Mouse (Mus musculus) spleen, postnatal 36 days (tissue): Measurements from ENCODE around the gene Ryr1.
A peak's percentile ranks its signal among the peaks of the same experiment; 100 is the strongest.
"Not testable (repeated sequence)": the region's sequence is repeated elsewhere in the genome, so short reads cannot be mapped to it uniquely, and the experiment has no call there.

Experiments
- DNase-seq, 2 experiments: peaks; one replicate each; pipeline ENCODE4 v3.0.0; 2022; ENCODE audit warnings: low spot score in 2 of 2, mixed read lengths in 1 of 2

The Ryr1 gene

DNA sequence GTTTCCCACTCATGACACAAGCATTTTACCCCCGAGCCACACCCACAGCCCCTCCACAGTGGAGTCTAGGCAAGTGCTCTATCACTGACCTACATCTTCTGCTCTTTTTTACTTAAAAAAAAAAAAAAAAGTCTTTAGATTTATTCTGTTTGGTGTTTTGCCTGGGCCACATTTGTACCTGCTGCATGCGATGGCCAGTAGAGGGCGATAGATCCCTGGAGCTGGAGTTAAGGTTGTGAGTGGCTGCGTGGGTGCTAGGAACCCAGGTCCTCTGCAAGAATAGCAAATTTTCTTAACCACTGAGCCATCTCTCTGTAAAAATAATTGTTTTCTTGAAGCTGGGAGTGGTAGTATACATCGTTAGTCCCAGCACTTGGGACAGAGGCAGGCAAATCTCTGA is 133.4 kb downstream of the Ryr1 start:
- no peak for DNase-seq

DNA sequence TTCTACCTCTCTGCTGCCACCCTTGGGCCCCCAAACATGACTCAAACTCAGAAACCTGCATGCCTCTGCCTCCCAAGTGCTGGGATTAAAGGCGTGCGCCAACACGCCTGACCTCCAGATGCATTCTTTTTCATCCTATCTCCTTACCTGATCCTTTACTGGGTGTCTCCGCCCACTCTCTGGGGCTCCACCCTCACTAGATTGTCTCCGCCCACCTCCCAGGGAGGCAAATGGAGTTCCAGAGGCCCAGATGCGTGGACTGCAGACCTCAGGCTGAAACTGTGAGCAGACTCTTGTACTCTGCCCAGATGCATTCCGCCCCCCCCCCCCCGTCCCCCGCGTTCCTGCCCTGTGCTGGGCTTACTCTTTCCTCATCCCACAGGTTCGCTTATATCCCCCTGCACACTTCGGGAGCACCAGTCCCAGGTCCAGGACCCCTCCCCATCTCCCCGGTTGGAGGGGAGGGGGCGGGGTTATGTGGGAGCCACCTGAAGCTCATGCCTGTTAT is 134.2 kb downstream of the Ryr1 start:
- no peak for DNase-seq

- no peak for DNase-seq
Measured at GRCm38 (mm10) chr7:28985207-28985606, 139.8 kb downstream of the Ryr1 start.

GRCm38 (mm10) chr7:28984452-28984851 is 140.5 kb downstream of the Ryr1 start:
- no peak for DNase-seq

DNA sequence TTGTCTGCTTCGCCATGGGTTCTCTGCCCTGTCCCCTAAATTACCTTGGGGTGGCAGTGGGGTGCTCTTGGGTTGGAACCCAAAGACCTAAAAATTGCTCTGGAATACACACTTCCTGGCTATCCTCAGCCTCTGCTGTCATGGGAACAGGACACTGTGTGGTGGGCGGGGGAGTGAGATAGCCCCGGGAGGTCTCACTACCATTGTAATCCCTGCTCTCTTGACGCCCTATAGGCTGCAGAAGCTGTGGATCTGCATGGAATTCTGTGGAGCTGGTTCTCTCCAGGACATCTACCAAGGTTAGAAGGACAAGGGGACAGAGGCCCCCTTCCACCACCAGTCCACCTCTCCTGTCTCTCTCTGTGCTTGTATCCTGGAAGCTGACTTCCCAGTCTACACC is 141.1 kb downstream of the Ryr1 start:
- DNase-seq = no peak

DNA sequence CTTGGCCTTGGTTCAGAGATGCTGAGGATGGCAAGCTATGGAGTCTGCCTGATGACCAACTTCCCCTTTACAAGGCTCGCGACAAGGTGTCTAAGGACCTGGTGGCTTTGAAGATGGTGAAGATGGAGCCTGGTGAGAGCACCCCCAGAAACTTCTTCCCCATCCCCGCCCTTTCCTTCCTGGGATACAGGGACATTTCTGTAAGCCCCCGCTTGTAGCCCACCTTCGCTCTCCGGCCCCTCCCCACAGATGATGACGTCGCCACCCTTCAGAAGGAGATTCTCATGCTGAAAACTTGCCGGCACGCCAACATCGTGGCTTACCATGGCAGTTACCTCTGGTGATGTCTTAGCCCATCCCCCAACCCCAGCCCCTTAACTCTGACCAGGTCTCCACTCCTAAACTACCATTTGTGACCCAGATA is 141.8 kb downstream of the Ryr1 start:
- peak; percentile 47 to 61 for DNase-seq

DNA sequence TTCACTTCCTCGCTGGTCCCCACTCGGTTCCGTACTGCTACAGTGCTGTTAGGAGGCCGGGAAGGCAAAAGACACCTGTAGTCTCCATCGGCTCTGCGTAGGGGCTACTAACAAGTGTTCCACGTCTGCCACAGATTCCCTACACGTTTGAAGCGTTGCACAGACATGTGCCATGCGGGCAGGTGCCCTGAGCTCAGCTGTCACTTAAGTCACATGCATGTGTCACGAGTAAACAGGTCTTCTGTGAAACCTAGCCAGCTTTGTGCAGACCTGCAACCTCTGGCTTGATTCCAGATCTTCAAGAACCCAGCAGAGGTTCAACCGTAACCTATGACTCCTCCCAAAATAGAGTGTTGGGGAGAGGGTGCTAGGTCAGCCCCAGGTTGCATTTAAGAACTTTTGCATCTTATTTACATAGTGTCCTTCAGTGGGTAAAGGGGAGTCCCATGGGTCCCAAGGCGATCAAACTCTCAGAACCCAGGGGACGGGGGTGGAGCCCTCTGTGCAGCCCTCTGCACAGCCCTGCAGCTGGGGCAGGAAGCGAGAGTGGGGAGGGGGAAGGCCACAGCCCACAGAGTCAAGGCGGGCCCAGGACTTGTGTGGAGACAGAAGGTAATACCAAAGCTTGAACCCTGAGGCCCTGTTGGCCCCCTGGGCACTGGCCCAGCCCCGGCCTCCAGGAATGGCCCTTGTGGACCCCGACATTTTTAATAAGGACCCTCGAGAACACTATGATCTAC is 142.5 kb downstream of the Ryr1 start:
- peak; percentile 96 to 97 for DNase-seq

- peak; percentile 97 to 99 for DNase-seq
Measured at GRCm38 (mm10) chr7:28981651-28982273, 143.2 kb downstream of the Ryr1 start, which contains the start of the genes Eif3k and Map4k1. Eif3k (minus strand) TSS chr7:28981864. Map4k1 (plus strand) TSS chr7:28982050.

DNA sequence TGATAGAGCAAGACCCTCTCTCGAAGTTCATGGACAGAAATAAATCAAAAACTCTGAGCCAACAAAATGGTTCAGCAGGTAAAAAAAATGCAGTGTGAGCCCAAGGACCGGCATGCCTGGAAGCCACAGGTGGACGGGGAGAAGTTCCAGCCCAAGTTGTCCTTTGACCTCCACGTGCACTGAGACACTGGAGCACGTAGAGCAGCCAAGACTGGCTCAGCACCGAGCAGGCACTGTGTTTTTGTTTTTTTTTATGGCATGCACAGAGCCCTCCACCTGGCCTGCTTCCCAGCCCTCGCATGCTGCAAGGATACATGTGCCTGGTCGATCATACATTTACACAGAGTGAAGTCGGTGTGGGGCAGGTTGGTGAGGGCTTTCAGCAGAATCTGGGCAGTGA is 147.4 kb downstream of the Ryr1 start:
- no peak for DNase-seq

- DNase-seq = no peak
Measured at GRCm38 (mm10) chr7:28973025-28973424, 152.0 kb downstream of the Ryr1 start.

GRCm38 (mm10) chr7:28972542-28972985 is 152.4 kb downstream of the Ryr1 start:
- peak; percentile 66 to 77 for DNase-seq

- no peak for DNase-seq
Measured at GRCm38 (mm10) chr7:28971770-28972269, 153.2 kb downstream of the Ryr1 start.

DNA sequence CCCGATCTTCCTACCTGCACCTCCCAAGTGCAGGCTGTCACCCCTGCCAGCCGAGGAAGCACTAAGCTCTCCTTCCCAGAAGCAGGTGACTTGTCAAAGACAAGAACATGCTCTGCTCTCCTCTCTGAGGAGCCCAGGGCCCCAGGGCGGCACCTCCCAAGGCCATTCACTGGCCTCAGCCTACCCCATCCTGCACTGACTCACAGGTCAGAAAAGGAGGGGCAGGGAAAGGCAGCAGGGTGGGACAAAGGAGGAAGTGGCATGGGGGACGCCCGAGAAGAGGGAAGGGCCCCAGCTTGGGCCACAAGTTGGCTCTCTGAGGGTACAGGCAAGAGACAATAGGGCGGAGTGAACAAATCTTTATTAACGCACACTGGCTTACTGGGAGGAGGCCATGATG is 153.9 kb downstream of the Ryr1 start:
- no peak for DNase-seq

- no peak for DNase-seq
Measured at GRCm38 (mm10) chr7:28969672-28970394, 155.1 kb downstream of the Ryr1 start.

GRCm38 (mm10) chr7:28969271-28969670 is 155.7 kb downstream of the Ryr1 start:
- DNase-seq = no peak

DNA sequence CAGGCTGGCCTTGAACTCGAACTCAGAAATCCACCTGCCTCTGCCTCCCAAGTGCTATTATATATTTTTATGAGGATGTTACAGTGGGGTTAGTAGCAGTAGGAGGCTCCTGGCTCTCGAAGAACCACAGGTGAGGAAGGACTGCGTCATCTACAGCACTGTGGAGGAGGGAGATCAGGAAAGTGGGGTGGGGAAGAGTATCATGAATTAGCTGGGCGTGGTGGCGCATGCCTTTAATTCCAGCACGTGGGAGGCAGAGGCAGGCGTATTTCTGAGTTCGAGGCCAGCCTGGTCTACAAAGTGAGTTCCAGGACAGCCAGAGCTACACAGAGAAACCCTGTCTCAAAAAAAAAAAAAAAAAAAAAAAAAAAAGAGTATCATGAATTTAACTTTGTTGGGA is 156.9 kb downstream of the Ryr1 start:
- not testable (repeated sequence) for DNase-seq

DNA sequence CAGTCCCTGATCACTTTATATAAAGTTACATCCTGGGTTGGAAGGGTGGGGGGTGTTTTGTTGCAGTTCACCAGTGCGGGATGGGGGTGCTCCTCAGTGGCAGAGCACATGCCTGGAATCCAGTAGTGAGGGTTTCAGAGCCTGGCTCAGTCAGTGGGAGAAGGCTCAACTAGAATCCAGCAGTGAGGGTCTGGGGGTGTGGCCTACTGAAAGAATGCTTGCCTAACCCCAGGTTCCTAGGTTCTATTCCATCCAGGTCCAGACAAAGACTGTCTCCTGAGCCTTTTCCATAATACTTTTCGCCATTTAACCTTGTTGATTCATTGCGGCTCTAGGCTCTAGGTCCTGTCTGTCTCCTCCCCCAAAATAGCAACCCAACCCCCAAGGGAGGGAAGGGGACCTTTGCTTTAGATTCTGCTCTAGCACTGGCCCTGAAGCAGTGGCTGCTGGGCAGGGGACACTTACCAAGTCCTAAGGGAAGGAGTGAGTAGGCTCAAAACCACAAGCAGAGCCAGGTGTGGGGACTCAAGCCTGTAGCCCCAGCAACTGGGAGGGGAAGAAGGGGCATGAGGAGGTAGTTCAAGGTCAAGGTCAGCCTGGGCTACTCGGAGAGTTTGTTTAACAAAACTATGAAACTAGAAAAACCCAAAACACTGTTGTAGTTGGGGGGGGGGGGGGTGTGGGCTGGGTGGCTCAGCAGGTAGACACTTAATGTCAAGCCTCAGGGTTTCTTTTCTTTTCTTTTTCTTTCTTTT is 158.1 kb downstream of the Ryr1 start:
- DNase-seq = no peak

GRCm38 (mm10) chr7:28966181-28966580 is 158.8 kb downstream of the Ryr1 start:
- DNase-seq = no peak

DNA sequence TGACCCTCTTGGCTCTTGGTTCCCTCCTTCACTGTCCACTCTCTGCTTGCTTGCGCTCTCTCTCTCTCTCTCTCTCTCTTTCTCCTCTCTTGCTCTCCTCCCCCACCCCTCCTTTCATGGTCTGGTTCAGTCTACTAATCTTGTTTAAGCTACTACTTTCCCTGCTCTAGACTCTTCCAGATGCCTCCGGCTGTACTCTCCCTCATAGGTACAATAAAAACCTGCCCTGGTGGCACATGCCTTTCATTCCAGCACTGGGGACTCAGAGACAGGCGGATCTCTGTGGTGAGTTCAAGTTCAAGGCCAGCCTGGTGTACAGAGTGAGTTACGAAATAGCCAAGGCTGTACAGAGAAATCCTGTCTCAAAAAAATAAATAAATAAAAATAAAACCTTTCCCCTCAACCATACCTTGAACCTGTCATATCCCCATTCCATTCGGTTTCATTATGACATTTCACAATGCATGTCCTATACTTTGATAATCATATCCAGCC is 159.6 kb downstream of the Ryr1 start:
- no peak for DNase-seq

- no peak for DNase-seq
Measured at GRCm38 (mm10) chr7:28963399-28963923, 161.5 kb downstream of the Ryr1 start.
